Mouse (Mus musculus) MEL-GATA-1-ER (cell line): ENCODE data around the gene Rbms3.

Experiments
- DNase-seq: peaks from one replicate; pipeline ENCODE4 v3.0.0-alpha.2; 2012; ENCODE audit warnings: low read depth; ENCODE audit errors: extremely low read depth

Rbms3 gene

DNA sequence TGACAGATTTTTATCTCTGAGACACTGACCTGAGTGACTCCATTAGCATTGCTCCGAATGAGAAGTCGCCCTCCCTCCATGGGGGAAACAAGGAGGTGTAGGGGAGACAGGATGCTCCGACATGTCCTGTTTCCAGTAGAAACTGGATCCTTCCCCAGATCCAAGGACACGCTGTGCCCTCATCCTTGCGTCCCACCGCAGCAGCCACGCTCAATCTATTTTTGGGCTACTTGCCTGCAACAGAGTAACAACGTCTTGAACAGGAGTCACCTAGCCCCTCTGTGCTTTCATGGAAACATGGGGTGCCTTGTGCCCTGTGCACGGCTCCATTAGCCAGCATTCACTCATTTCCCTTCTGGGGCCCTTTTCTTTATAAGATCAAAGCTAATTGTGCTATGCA, at the start of gene Rbms3:
TSS of gene Rbms3 (minus strand) at position 143 of the 400 bp plus-strand sequence.
- DNase-seq, result no peak

- no peak for DNase-seq
Observed at GRCm38 (mm10) chr9:117673311-117673710, 43.6 kb upstream of the Rbms3 start.

GRCm38 (mm10) chr9:117654626-117655025, 24.9 kb upstream of the Rbms3 start:
- DNase-seq, result no peak

DNA sequence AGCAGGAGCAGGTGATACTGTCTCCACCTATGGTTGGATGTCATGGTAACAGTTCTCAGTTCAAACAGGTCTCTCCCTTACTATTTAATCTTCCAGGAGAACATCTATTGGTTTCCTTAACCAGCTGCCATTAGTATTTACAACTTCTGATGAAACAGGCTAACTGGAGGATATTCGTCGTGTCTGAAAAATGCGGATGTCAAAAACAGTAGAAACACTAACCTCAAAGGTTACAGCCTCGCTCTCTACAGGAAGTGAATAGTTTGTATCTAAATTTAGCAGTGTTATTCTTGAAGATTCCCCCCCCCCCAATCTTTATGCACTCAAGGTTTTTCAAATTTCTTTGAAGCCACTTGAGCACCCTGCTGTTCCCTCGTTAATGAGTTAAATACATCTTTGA, 23.9 kb upstream of the Rbms3 start:
- no peak for DNase-seq

GRCm38 (mm10) chr9:117646131-117646530, 16.4 kb upstream of the Rbms3 start:
- no peak for DNase-seq

- DNase-seq, result no peak
Observed at GRCm38 (mm10) chr9:117641090-117641782, 11.5 kb upstream of the Rbms3 start.

- no peak for DNase-seq
Observed at GRCm38 (mm10) chr9:117638623-117639185, 9.0 kb upstream of the Rbms3 start.

GRCm38 (mm10) chr9:117636492-117636891, 6.8 kb upstream of the Rbms3 start:
- DNase-seq, result no peak

DNA sequence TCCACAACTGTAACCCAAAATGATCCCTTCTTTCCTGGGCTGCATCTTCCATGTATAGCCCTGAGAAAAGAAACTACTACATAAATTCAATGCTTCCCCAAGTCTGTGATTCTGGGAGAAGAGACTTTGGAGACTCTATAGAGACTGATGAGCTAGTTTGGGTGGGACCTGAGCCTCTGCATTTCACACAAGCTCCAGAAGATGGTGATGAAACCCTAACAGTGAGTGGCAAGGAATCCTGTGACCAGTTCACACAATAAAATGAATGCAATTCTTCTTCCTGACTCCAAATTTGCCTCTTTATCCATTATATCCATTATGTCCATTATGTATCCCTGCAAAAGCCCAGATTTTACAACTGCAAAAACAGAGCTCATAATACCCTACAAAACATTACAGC, 2.5 kb downstream of the Rbms3 start:
- no peak for DNase-seq

GRCm38 (mm10) chr9:117600781-117601180, 28.9 kb downstream of the Rbms3 start:
- no peak for DNase-seq

DNA sequence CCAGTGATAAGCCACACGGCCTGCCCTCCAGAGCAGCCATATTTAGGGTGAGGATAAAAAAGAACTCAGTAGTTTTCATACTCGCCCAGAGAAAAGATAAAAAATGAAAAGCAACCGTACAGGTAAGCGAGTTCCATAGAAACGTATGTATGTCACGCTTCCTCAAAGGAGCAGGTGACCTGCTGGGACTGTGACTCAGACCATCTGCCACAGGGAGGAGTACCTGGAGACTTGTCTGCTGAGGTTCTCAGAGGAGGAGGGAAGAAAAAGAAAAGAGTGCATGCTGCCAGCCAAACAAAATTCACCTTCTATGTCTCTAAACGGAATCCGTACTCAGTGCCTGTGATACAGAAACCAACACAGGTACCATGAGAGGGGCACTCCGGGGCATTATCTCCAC, 30.4 kb downstream of the Rbms3 start:
- no peak for DNase-seq

DNA sequence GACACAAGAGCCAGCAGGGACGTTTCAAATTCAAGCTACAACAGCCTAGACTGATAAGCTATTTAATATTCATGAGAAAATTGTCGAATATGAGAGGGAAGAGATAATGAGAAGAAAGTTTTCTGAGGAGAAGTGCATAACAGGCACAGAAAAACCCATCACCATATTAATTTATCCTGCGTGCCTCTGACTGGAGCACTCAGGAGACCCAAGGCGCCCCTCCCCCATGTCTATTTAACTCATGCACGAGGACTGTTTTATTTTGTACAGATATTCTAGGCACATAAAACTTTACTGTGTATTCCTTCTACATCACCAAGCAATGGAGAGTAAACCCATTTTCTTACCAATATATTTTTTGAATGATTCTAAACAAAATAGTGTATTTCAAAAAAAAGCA, 33.6 kb downstream of the Rbms3 start:
- DNase-seq, result no peak

DNA sequence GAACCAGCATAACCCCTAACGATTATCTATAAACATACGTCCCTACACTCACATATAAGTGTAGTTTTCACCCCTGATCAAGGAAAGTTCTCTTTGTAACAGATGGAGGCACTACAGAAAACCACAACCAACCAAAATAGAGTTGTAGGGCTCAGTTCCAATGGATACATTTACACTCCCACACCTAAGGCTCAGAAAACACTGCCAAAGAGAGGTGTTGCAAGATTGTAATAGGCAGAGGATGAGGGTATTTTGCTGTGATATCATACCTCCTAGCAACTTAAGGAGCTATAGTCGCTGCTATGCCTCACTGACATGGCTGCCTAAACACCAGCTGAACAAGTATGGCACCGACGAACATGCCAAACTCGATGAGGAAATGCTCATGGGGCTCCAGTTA, 44.4 kb downstream of the Rbms3 start:
- DNase-seq, result no peak

DNA sequence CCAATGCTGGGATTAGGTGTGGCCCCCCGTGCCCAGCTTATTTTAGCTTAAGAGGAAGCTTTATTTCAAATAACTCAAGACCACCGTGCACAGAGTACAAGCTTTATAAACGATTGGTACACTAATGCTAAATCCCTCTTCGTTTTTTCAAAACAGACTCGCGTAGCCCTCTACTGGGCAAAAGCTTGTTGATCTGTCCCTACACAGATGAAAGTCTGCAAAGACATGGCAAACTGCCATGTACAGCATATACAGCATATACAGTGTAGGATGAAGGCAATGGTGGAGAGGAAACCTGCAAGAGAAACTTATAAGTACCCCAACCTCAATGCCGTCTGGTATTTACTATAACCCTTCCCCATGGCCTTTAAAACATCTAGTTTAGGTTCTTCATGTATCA, 46.1 kb downstream of the Rbms3 start:
- DNase-seq, result no peak

GRCm38 (mm10) chr9:117582591-117582990, 47.1 kb downstream of the Rbms3 start:
- DNase-seq, result no peak

GRCm38 (mm10) chr9:117571186-117571855, 58.4 kb downstream of the Rbms3 start:
- DNase-seq, result no peak

- no peak for DNase-seq
Observed at GRCm38 (mm10) chr9:117570240-117570821, 59.4 kb downstream of the Rbms3 start.

GRCm38 (mm10) chr9:117566293-117566692, 63.4 kb downstream of the Rbms3 start:
- no peak for DNase-seq

DNA sequence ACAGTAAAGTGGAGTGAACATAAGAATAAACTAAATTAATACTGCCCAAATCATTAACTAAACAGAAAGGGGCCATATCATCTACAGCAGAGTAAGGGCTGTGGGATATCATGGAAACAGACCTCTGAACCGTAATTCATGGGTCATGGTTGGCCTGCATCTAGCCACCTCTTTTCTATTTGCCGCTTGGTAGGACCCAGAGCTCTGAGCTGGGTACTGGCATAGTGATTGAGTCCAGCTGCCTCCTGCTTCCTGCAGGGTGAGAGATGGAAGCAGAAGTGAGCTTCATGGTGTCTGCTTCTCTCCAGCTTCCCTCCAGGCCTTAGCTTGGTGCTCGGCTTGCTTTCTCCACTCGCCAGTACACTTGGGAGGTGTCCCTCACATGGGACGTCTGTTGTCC, 71.2 kb downstream of the Rbms3 start:
- DNase-seq, result no peak

DNA sequence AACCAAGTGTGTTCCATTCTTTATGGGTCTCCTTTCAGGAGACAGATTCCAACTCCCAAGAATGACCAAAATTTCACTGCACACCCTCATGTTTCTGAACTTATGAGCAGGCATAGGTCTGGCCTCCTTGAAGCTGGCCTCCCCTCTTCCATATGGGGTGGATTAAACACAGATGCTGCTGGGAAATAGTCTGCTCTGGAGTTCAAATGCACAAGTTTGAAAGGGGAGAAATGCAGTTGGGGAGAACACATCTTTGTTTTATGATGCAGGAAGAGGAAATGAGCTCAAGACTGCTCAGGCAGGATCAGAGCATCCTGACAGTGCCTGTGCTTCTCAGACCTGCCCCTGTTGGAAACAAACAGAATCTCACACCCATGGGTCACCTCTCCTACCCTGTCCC, 75.4 kb downstream of the Rbms3 start:
- DNase-seq, result no peak

GRCm38 (mm10) chr9:117529281-117529680, 100.4 kb downstream of the Rbms3 start:
- no peak for DNase-seq

- no peak for DNase-seq
Observed at GRCm38 (mm10) chr9:117508941-117509340, 120.8 kb downstream of the Rbms3 start.
